Mouse (Mus musculus) heart, adult 11 months (tissue): ENCODE results near the gene Nova2.
A peak's percentile ranks its signal among the peaks of the same experiment; 100 is the strongest.

Experiments used
- DNase-seq: peaks from one replicate; pipeline ENCODE4 v3.0.0; 2022

Gene Nova2

DNA sequence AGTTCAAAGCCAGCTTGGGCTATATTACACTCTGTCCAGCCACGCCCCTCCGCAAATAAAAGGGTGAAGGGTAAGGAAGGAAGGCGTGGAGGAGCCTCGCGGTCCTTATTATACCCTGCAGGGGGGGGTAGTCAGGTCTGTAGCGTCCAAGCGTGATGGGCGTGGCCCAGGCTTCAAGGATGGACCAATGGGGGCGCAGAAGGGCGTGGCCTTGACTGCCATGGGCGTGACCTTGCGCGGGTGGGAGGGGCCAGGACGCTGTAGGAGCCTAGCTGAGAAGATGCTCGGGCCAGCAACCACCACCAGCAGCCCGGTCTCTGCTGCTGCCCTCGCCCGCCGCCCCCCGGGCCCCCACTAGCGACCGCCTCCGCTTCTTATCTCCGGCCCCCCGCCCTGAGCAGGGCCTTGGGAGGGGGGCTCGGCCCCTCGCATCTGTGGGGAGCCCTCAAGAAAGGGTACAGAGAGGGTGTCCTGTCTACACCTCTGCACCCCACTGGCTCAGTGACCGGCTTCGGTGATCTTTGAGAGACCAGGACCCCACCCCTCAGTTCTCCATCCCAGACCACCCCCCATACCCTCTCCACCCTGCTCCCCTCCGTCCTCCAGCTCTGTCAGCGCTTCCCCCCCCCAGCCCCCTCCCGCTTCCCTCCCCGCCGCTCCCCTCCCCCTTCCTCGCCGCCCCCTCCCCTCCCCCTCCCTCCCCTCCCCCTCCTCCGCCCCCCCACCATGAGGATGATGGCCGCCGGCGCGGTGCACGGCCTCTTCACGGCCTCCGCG lies at the start of gene Nova2:
Gene Nova2, plus strand, starts transcription at position 727 of the 777 bp plus-strand sequence.
- DNase-seq: peak; percentile 100

- DNase-seq: peak; percentile 93
These were observed 47.0 kb upstream of the Nova2 start for GRCm38 (mm10) chr7:18878691-18879090.

DNA sequence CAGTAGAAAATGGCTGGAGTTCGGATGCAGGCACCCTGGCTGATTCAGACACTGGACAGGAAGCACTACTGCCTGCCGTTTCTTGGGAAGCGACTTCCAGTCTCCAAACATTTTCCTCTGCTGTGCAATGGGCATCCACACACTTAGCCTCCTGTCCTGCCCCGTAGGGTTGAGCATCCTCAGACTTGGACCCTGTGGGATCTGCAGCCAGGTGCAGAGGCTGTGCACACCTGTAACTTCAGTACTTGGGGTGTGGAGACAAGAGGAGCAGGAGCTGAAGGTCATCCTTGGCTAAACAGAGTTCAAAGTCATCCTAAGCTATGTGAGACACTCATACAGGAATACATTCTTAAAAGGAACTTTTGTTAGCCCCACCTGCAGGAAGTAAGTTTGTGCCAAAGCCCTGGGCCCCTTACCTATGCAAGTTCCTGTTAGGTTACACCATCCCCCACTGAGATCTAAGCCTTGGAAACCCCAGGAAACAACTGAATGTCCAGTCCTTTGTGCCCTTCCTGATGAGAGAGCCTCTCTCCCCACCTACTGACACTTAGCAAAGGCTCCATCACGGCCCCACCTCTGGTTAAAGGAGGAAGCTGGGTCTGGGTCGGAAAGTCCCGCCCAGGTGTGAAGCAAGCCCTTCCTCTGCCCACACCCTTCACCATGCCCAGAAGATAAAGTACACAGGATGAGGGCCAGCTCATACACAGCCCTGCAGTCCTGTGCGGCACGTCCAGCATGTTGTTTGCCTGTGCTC lies 41.5 kb upstream of the Nova2 start:
- peak; percentile 93 for DNase-seq

DNA sequence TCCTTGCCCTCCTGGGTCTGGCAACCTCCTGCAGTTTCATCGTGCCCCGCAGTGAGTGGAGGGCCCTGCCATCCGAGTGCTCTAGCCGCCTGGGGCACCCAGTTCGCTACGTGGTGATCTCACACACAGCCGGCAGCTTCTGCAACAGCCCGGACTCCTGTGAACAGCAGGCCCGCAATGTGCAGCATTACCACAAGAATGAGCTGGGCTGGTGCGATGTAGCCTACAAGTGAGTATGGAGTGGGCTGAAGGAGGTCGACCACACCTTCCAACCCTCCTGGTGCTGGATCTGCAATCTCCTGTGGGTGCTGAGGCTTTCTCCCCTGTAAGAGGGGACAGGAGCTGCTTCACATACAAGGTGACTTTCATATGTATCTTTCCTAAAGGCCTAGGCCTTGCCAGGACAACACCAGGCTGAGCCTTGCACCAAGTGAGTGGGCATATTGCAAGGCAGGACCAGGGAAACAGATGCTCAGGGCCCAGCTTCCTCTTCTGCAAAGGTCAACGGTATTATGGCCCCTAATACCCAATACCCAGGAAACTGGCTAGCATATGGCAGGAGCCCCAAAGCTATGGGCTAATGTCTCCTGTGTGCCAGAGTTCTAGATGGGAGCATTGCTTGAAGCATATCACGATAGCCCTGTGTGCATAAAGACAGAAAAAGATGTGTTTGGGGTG lies 40.8 kb upstream of the Nova2 start:
- peak; percentile 83 for DNase-seq

GRCm38 (mm10) chr7:18886963-18887362 lies 38.7 kb upstream of the Nova2 start:
- DNase-seq: peak; percentile 86

DNA sequence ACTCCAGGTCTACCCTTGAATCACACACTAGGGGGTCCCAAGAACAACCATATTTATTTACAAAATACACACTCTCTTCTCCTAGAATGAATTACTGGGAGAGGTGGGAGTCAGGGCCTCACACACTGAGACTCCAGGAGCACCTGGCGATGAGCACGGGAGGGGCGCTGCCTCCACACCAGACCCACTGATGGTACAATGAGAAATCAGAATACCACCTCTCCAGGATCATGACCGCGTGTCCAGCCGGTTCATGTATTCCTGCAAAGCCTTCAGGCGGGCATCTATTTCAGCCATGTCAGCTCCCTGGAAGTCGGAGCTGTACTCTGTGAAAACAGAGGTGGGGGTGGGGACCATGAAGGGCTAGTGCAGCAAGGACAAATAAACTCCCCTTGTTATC lies 34.8 kb upstream of the Nova2 start:
- peak; percentile 87 for DNase-seq

DNA sequence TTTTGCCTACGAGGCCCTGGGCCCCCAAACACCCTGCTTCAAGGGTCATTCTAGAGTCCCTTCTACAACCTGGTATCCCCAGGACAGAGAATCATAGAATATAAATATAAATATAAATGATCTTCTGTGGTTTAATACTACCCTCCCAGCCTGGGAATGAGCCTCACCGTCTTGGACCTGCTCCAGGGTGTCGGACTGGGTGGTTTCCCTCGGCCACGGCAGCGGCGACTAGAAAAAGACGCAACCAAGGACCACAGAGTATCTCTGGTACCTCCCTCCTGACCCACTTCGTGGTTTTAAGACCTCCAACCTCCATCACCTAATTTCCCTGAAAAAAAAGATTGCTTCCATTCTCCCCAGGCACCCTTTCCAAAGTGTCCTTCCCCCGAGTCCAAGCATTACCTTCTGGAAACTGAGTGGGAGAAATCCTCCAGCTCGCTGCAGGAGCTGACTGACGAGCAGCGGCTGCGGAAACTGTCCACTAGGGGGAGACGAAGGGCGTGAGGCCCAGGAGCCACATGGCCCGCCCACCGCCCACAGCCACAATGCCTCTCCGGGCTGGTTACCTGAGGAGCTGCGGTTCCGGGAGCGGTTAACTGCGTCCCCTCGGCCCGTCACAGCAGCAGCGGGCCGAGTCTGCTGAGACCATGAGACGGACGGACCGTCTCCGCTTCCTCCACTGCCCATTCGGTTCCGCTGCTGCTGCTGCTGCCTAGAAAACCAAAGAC lies 33.7 kb upstream of the Nova2 start:
- peak; percentile 97 for DNase-seq

DNA sequence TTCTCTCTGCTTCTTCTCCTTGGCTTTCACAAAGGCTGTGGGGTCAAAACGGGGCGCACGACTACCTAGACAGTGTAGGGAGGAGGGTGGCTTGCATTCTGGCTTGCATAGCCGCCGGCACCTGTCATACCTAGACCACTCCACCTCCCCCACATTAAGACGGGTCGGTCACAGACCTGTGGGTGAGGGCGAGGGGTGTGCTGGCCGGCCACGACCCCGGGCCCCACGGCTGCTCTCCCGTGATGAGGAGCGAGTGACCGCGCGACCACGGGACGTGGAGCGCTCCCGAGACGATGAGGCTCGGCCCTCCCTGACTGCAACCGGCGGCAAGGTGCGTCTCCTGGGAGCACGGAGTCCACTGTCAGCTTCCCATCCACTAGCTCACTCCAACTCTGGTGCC lies 32.7 kb upstream of the Nova2 start:
- DNase-seq: no peak

DNA sequence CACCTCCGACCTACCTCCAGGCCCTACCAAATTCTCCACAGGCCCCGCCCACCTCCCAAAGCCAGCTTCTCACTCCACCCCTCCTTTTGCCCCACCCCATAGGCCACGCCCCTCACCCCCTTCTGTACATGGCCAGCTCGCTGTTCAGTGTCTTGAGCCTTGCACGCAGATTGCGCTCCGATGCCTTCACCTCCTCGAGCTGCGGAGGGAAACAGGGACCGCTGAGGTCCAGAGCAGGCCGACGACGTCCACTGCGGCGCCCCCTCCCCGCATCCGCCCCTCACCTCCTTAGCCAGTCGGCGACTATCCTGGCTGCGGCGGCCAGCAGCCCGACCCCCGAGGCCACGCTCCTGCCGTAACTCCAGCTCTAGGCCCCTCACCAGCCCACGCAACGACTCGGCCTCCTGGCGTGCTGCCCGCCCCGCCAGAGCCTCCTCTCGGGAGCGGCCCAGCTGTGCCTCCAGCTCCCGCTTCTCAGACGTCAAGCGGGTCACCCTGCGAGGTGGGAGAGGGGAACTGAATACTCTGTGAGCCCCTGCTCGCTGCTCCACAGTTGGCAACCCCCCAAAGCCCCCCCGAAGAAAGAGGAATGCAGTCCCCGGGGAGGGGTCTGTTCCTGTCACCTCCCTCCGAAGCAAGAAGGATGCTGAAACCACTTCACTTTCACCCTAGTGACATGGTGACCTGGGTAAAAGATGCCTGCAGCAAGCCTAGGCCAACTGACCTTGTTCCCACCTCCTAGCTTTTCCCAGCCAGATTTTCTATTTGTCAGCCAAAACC lies 31.8 kb upstream of the Nova2 start:
- DNase-seq: peak; percentile 96

GRCm38 (mm10) chr7:18896536-18896935 lies 29.2 kb upstream of the Nova2 start:
- peak; percentile 91 for DNase-seq

DNA sequence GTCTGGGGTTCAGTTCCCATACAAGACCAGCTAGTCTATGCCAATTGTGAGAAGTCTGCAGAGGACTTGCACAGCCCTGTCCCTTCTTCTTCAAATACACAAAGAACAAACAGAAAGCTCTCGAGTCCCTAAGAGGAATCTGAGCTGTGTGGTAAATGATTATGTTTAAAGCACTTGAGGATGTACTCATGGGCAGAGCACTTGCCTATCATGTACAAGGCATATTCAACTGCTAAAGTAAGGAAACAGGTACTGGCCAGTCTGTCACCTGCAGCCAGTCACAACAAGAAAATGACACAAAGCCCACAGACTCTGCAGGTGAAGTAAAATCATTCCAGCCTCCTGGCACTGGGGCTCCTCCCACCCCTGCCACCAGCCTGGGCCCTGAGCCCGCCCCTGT lies 25.2 kb upstream of the Nova2 start:
- DNase-seq: no peak

DNA sequence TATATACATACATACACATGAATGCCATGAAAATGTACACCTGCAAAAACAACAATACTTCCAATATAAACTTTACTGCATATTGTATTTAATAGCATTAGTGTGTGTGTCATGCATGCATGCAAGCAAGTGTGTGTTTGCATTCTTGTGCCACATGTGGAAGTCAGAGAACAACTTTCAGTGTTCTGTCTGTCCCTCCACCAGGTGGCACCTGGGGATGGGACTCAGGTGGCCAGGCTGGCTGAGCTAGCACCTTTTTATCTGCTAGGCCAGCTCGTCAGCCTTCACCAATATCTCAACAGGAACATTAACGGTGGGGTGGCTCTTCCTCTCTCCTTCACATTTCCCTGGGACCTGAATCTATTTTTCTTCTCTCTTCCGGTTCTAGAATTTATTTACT lies 23.2 kb upstream of the Nova2 start:
- DNase-seq: no peak

GRCm38 (mm10) chr7:18904971-18905370 lies 20.7 kb upstream of the Nova2 start:
- no peak for DNase-seq

GRCm38 (mm10) chr7:18909797-18910196 lies 15.9 kb upstream of the Nova2 start:
- DNase-seq: no peak

DNA sequence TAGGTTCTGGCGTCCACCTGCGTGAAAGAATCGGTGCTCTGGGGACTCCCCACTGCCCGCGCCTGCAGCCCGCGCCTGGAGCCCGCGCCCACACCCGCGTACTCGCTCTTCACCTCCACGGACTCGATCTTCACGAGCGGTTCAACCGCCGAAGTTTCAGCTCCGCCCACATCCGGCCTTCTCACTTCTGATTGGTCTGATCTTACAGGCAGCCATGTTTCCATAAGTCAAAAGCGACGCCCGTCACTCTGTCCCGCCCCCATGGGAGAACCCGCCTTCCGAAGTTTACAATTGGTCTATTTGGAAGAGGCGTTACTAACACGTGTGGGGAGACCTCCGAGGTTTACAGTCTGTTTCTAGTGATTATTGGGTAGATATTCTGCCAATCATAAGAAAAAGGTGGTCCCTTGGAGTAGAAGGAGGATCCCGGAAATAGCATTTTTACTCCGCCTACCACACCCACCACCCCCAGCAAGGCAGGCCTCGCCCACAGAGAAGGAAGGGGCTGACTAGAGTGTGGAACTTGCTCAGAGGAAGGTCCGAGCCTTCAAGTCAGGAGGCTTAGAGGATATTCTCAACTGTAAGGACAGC lies 15.4 kb upstream of the Nova2 start, which contains the start of gene Ccdc61:
Gene Ccdc61, minus strand, starts transcription at position 175 of the 591 bp plus-strand sequence.
- DNase-seq: peak; percentile 100

DNA sequence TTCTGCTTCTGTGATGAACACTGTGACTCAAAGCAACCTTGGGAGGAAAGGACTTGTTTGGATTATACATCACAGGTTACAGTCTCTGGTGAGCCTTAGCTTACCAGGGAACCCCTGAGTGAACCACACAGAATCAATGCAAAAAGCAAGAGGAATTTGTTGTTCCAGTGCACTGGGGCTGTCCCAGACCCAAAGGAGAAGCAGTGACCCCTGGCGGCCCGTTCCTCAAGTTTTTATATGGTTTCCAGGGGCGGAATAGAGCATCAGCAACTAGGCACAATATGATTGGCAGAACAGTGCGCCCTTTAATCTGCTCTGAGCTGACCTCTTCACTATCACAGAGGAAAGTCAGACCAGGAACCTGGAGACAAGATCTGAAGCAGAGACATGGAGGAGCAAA lies 9.4 kb upstream of the Nova2 start:
- no peak for DNase-seq

GRCm38 (mm10) chr7:18917931-18918330 lies 7.8 kb upstream of the Nova2 start:
- peak; percentile 93 for DNase-seq

- peak; percentile 99 for DNase-seq
These were observed 4.6 kb upstream of the Nova2 start for GRCm38 (mm10) chr7:18921069-18921468.

GRCm38 (mm10) chr7:18922807-18923206 lies 2.9 kb upstream of the Nova2 start:
- DNase-seq: no peak

DNA sequence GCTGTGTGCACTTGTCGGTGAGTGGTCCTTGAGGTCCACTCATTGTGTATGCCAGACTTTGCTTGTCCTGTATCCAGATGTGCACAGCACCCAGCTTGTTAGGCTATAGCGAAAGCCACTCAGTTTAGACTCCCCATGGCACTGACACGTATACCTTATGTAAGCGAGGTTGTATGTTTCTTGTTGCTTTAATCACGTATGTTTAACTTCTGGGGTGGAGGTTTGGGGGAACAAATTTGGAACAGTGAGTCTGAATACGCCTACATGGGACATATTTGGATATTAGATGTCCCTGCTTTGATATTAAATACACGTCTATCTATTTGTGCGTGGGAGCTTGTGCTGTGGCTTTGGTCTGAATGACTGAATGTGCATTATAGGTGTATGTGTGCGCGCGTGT lies 2.4 kb upstream of the Nova2 start:
- no peak for DNase-seq

DNA sequence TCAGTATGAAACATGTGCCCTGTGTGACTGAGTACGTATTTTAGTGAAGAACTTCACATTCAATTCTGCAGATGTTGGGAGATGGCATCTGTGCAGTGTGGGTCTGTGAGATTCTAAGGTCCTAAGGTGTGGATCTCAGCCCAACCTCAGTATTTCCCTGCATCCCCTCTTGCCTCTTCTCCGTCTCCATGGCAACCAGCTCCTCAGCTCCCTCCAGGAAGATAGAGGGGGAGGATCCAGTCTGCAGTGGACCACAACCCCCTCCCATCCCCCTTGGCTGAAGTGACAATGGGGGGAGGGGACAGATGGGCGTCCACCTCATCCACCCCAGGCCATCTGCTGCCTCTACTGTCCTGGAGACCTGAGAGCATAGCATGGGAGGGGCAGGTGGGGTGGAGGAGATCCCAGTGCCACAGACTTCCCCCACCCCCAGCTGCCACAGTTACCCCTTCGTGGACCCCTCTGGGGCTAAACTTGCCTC lies 1.9 kb upstream of the Nova2 start:
- no peak for DNase-seq

- DNase-seq: no peak
These were observed 1.4 kb upstream of the Nova2 start for GRCm38 (mm10) chr7:18924321-18924720.
